Mouse (Mus musculus) liver, postnatal 0 days (tissue): ENCODE data around the gene Eif2ak3. TPM values are rescaled to one million over a fixed set of nuclear protein-coding genes. Genes with fewer than 3 reads are reported as not detected.
A peak's percentile ranks its signal among the peaks of the same experiment; 100 is the strongest.

Experiments
- ATAC-seq: fragments of 200-750 bp; cut with Nextera tagmentation; 2 replicates; pipeline ENCODE4 v1.8.0; 2017; ENCODE audit warnings: mild to moderate bottlenecking, moderate library complexity
- DNase-seq: peaks from one replicate; pipeline ENCODE4 v3.0.0-alpha.2; 2016
- H3K27ac ChIP-seq: fragments of 300-500 bp; sonication (generic); 2 replicates; pipeline ENCODE4 v1.5.1; 2014; ENCODE audit warnings: antibody characterized with exemption, moderate library complexity, mild to moderate bottlenecking, low read depth
- H3K27me3 ChIP-seq: fragments of 300-500 bp; sonication (generic); 2 replicates; pipeline ENCODE4 v1.6.1; 2014; ENCODE audit warnings: low read length, control low read depth, mixed read lengths; ENCODE audit not compliant: insufficient read depth
- H3K36me3 ChIP-seq: fragments of 300-500 bp; sonication (generic); replicated peaks from 2 replicates; pipeline ENCODE4 v1.6.1; 2014; ENCODE audit warnings: mild to moderate bottlenecking, control low read depth, low read length, moderate library complexity, mixed read lengths; ENCODE audit not compliant: insufficient read depth
- H3K4me1 ChIP-seq: fragments of 300-500 bp; sonication (generic); 2 replicates; pipeline ENCODE4 v1.6.1; 2014; ENCODE audit warnings: antibody characterized with exemption, mild to moderate bottlenecking, control low read depth; ENCODE audit not compliant: insufficient read depth
- H3K4me2 ChIP-seq: fragments of 300-500 bp; sonication (generic); 2 replicates; pipeline ENCODE4 v1.6.1; 2014; ENCODE audit warnings: low read depth, mild to moderate bottlenecking, low read length, moderate library complexity, mixed read lengths
- H3K4me3 ChIP-seq: fragments of 300-500 bp; sonication (generic); 2 replicates; pipeline ENCODE4 v1.5.1; 2014; ENCODE audit warnings: low read depth, low read length
- H3K9ac ChIP-seq: fragments of 300-500 bp; sonication (generic); replicated peaks from 2 replicates; pipeline ENCODE4 v1.6.1; 2014; ENCODE audit warnings: mild to moderate bottlenecking, moderate library complexity
- H3K9me3 ChIP-seq: fragments of 300-500 bp; sonication (generic); 2 replicates; pipeline ENCODE4 v1.6.1; 2016; ENCODE audit warnings: mild to moderate bottlenecking, control low read depth, low read length, mixed read lengths
- CTCF ChIP-seq: sonication (generic); IDR thresholded peaks from 2 replicates; pipeline ENCODE4 v1.5.1; 2016; ENCODE audit warnings: antibody characterized with exemption, low read depth
- EP300 ChIP-seq: IDR thresholded peaks from 2 replicates; pipeline ENCODE4 v1.6.1; 2016; ENCODE audit warnings: antibody characterized with exemption, low read depth, mild to moderate bottlenecking
- WGBS: fragments of 180-500 bp; shearing (Covaris S2); extraction: QIAGEN DNeasy Blood & Tissue Kit; methylation state at CpG from one replicate; pipeline ENCODE4 v1.1.7; 2014; ENCODE audit not compliant: insufficient replicate concordance; 5-methylcytosine and 5-hydroxymethylcytosine counted together
- polyA plus RNA-seq: library from polyadenylated mRNA; unstranded; fragments of >200 nt; fragmentation: Nextera tagmentation; extraction: Ambion mirVana; gene quantifications from 2 replicates; pipeline ENCODE4 v1.2.1, GENCODE M21; 2015

The Eif2ak3 gene
- polyA plus RNA-seq, result 3.7 and 4.4 TPM in 2 replicates

DNA sequence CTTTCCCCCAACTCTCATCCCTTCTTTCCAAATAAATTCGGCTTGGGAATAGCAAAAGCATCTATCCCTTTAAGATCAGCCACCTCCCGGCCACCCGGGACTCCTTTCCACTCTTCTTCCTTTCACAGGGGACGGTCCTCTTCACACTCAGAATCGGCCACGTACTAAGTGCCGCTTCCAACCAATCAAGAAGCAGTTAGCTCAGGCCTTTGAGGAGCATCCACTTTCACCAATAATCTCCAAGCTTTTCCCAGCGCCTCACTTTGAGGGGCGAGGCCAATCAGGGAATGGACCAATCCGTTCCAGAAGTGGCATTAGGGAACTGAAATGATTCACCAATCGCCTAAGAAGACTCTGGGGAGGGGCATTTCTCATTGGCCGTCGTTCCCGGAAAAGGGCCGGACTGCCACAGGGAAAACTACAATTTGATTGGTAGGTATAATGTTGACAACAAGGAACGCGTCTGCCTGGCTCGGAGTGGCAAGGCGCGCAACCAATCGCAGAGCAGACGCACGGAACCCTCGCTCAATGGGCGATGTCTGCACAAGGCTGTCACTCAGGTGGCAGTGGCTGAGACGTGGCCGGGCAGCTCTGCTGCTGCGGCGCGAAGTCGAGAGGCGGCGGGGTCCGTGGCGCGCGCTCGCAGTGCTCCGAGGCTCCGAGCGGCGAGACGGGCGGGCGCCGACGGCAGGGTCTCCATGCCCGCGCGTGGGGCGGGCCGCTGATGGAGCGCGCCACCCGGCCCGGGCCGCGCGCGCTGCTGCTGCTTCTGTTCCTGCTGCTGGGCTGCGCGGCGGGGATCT is at the start of gene Eif2ak3:
Gene Eif2ak3, plus strand, starts transcription at position 514 of the 803 bp plus-strand sequence.
- WGBS, result under 1% methylated on average over 47 of the region's 63 CpGs
- Histone ChIP-seq H3K9ac (peak within 1 kb of the TSS; percentile 85), H3K27ac (peak within 1 kb of the TSS; percentile 86), H3K4me1 (peaks cover 31% of the 10 kb centered on the region), H3K4me2 (peak within 1 kb of the TSS; percentile 83), H3K36me3 (0 out of 2 replicates have a peak, but pooled peaks cover 2% of the 10 kb centered on the region), H3K4me3 (peak within 1 kb of the TSS; percentile 80), H3K9me3 (no peaks in the 10 kb centered on the region), H3K27me3 (no peaks in the 10 kb centered on the region)
- TF ChIP-seq EP300 (peak; percentile 86), CTCF (no peak)
- peak; percentile 95 for ATAC-seq
- DNase-seq, result peak; percentile 96

- Histone ChIP-seq H3K27ac (no peak overlapping the region), H3K4me3 (no peak overlapping the region), H3K9ac (no peak overlapping the region), H3K36me3 (no peaks in the 10 kb centered on the region), H3K4me2 (no peak overlapping the region), H3K4me1 (peaks cover 18% of the 10 kb centered on the region), H3K27me3 (no peaks in the 10 kb centered on the region), H3K9me3 (no peaks in the 10 kb centered on the region)
- TF ChIP-seq EP300, result no peak
- no peak for TF ChIP-seq CTCF
- DNase-seq (no peak), ATAC-seq (no peak)
- 59% methylated on average over 6 of the region's 6 CpGs for WGBS
Measured at GRCm38 (mm10) chr6:70796940-70797339, 47.4 kb upstream of the Eif2ak3 start.

DNA sequence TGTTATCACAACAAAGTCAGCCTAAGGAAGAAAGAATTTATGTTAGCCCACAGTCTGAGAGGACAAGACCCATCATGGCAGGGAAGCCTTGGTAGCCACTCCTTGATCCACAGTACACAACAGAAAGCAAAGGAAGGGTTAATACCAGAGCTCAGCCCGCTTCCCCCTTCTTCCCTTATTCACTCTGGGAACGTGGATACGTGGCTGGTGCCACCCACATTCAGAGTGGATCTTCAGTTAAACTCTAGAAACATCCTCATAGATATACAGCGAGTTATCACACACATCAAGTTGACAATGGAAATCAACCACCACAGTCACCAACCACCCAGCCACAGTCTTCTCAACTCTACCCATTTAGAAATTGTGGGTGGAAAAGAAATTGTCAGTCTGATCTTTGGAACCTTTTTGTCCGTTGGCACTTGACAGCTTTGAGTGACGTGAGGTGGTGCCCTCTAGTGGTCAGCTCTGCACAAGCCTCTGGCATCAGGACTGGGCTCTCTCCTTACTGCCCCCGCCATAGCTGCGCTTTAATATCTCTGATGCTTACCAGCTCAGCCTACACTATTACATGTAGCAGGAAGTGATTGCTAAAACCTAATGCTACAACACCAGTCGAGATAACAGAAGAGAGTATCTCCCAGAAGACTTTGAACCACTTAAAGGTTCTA is 46.6 kb upstream of the Eif2ak3 start:
- Histone ChIP-seq H3K27ac (0 out of 2 replicates have a peak overlapping the region, but pooled peaks have one; percentile 12), H3K4me1 (peaks cover 18% of the 10 kb centered on the region), H3K4me3 (no peak overlapping the region), H3K27me3 (no peaks in the 10 kb centered on the region), H3K9me3 (no peaks in the 10 kb centered on the region), H3K4me2 (0 out of 2 replicates have a peak overlapping the region, but pooled peaks have one; percentile 16), H3K36me3 (no peaks in the 10 kb centered on the region), H3K9ac (no peak overlapping the region)
- 14% methylated on average over 9 of the region's 9 CpGs for WGBS
- ATAC-seq, result peak; percentile 87
- TF ChIP-seq CTCF (peak; percentile 94), EP300 (no peak)
- peak; percentile 88 for DNase-seq

- peak overlapping the region; percentile 39; the same call in 1 of the 2 replicates for H3K27ac ChIP-seq
- H3K9ac ChIP-seq, result no peak overlapping the region
Measured at GRCm38 (mm10) chr6:70804632-70805031, 39.7 kb upstream of the Eif2ak3 start.

GRCm38 (mm10) chr6:70805267-70805666 is 39.0 kb upstream of the Eif2ak3 start:
- WGBS, result 10% methylated on average over 7 of the region's 7 CpGs
- peaks cover 7% of the 10 kb centered on the region for H3K4me1 ChIP-seq
- ATAC-seq (peak; percentile 75), DNase-seq (peak; percentile 82)
- peak overlapping the region; percentile 34; the same call in 1 of the 2 replicates for H3K9ac ChIP-seq
- H3K27ac ChIP-seq, result peak overlapping the region; percentile 39; the same call in 1 of the 2 replicates
- no peaks in the 10 kb centered on the region for H3K27me3 ChIP-seq
- H3K9me3 ChIP-seq, result no peaks in the 10 kb centered on the region
- H3K4me2 ChIP-seq, result peak overlapping the region; percentile 73
- H3K4me3 ChIP-seq, result peak overlapping the region; percentile 32
- peak; percentile 79 for TF ChIP-seq CTCF
- no peak for TF ChIP-seq EP300
- no peaks in the 10 kb centered on the region for H3K36me3 ChIP-seq

More at GRCm38 (mm10) chr6:70804632-70805031, 39.7 kb upstream of the Eif2ak3 start:
- 37% methylated on average over 3 of the region's 3 CpGs for WGBS
- peaks cover 7% of the 10 kb centered on the region for H3K4me1 ChIP-seq
- no peaks in the 10 kb centered on the region for H3K9me3 ChIP-seq
- H3K4me3 ChIP-seq, result 0 out of 2 replicates have a peak overlapping the region, but pooled peaks have one; percentile 32
- ATAC-seq (peak; percentile 57), DNase-seq (peak; percentile 56)
- H3K27me3 ChIP-seq, result no peaks in the 10 kb centered on the region
- H3K36me3 ChIP-seq, result no peaks in the 10 kb centered on the region
- TF ChIP-seq EP300, result no peak
- peak; percentile 85 for TF ChIP-seq CTCF
- H3K4me2 ChIP-seq, result peak overlapping the region; percentile 73
